Comparison of ENCODE assay signal across 7 mouse cellular contexts in the genomic region with DNA sequence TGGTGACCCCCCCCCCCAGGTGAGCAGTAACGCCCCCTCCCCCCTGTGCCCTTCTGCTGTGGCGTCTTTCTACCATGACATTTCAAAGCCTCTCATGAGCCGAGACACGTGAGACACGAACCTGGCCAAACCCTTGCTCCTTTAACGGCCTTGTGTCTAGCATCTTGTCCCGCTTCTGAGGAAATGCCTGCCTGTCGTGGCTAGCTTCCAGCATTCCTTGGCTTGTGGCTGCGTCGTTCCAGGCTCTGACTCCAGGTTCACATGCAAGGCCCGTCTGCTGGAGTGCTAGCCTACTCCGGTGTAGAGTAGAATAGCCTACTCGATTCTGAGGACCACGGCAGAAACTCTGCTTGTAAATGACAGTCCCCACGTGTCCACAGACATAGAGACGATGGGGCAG.
DNase-seq lines count a peak whose midpoint lies in the region; ATAC-seq lines count a peak whose summit lies in the region.

No protein-coding gene starts in this region.

- H3K9ac ChIP-seq in liver, embryonic 15.5 days = no peak overlapping the region; the same call in 1 of the 2 replicates

- DNase-seq in urinary bladder, postnatal 25 days (ENCODE audit: low spot score) = peak; percentile 50
- no peak for DNase-seq in urinary bladder, postnatal 10 days (ENCODE audit: low spot score)
- peak; percentile 82 to 86 for DNase-seq in cerebellum, postnatal 36 days
- DNase-seq in heart, postnatal 10 days = peak; percentile 66 to 74
- DNase-seq in thymus, postnatal 25 days = no peak

- H3K4me3 ChIP-seq in liver, embryonic 15.5 days (replicated peaks) = no peak overlapping the region

- ATAC-seq in liver, embryonic 15.5 days (ENCODE audit: insufficient read depth) = no peak
- ATAC-seq in erythroid progenitor cell, adult 5-6 weeks (replicated peaks; ENCODE audit: low FRiP score, poor library complexity, severe bottlenecking) = no peak

- no peaks in the 10 kb centered on the region for H3K36me3 ChIP-seq in liver, embryonic 15.5 days (replicated peaks)

- peak overlapping the region; percentile 98 for H3K27ac ChIP-seq in liver, embryonic 15.5 days (replicated peaks)

- intact Hi-C loops in heart, postnatal 10 days (cut with DNase I) = no loop called here

- peak overlapping the region; percentile 25; the same call in 1 of the 2 replicates for H3K4me2 ChIP-seq in liver, embryonic 15.5 days

- 0 out of 2 replicates have a peak, but pooled peaks cover 3% of the 10 kb centered on the region for H3K27me3 ChIP-seq in liver, embryonic 15.5 days

- H3K9me3 ChIP-seq in liver, embryonic 15.5 days (replicated peaks) = no peaks in the 10 kb centered on the region

- peaks cover 75% of the 10 kb centered on the region for H3K4me1 ChIP-seq in liver, embryonic 15.5 days (replicated peaks)

- WGBS in liver, embryonic 15.5 days (ENCODE audit: insufficient replicate concordance) = 38% methylated on average over 16 of the region's 16 CpGs

Comparison
In these comparisons a context has a peak if more than half of its experiments do, and no peak if none do; other contexts are left out.
1. DNase-seq: peak in urinary bladder, postnatal 25 days (single experiment), cerebellum, postnatal 36 days (2 of 2) and heart, postnatal 10 days (2 of 2); none in urinary bladder, postnatal 10 days (single experiment) and thymus, postnatal 25 days (single experiment).